Mouse (Mus musculus) limb, embryonic 11.5 days (tissue): ENCODE results near the gene Akap8. TPM values are rescaled to one million over a fixed set of nuclear protein-coding genes. Genes with fewer than 3 reads are reported as not detected.
A peak's percentile ranks its signal among the peaks of the same experiment; 100 is the strongest.

Source experiments
- ATAC-seq: fragments of 200-750 bp; cut with Nextera tagmentation; 2 replicates; pipeline ENCODE4 v1.8.0; 2017; ENCODE audit warnings: low read depth; ENCODE audit not compliant: insufficient number of reproducible peaks, low FRiP score, low TSS enrichment
- DNase-seq: peaks from one replicate; pipeline ENCODE4 v3.0.0-alpha.2; 2015; ENCODE audit warnings: low spot score
- H3K27ac ChIP-seq: fragments of 300-500 bp; sonication (generic); replicated peaks from 2 replicates; pipeline ENCODE4 v1.5.1; 2014; ENCODE audit warnings: low read depth, mild to moderate bottlenecking, low read length
- H3K27me3 ChIP-seq: fragments of 300-500 bp; sonication (generic); 2 replicates; pipeline ENCODE4 v1.6.1; 2014; ENCODE audit warnings: mild to moderate bottlenecking, low read length, mixed read lengths; ENCODE audit not compliant: control insufficient read depth, insufficient read depth
- H3K36me3 ChIP-seq: fragments of 300-500 bp; sonication (generic); 2 replicates; pipeline ENCODE4 v1.6.1; 2014; ENCODE audit warnings: mild to moderate bottlenecking, low read length, moderate library complexity, mixed read lengths; ENCODE audit not compliant: control insufficient read depth, insufficient read depth
- H3K4me1 ChIP-seq: fragments of 300-500 bp; sonication (generic); 2 replicates; pipeline ENCODE4 v1.6.1; 2014; ENCODE audit warnings: low read length, mixed read lengths; ENCODE audit not compliant: control insufficient read depth, insufficient read depth
- H3K4me2 ChIP-seq: fragments of 300-500 bp; sonication (generic); 2 replicates; pipeline ENCODE4 v1.6.1; 2014; ENCODE audit warnings: low read depth, mild to moderate bottlenecking, moderate library complexity; ENCODE audit not compliant: severe bottlenecking
- H3K4me3 ChIP-seq: fragments of 300-500 bp; sonication (generic); 2 replicates; pipeline ENCODE4 v1.5.1; 2014; ENCODE audit warnings: low read depth, low read length
- H3K9ac ChIP-seq: fragments of 300-500 bp; sonication (generic); 2 replicates; pipeline ENCODE4 v1.6.1; 2014; ENCODE audit warnings: mild to moderate bottlenecking, low read length
- H3K9me3 ChIP-seq: fragments of 300-500 bp; sonication (generic); 2 replicates; pipeline ENCODE4 v1.6.1; 2016; ENCODE audit warnings: low read length; ENCODE audit not compliant: control insufficient read depth
- WGBS: fragments of 180-500 bp; shearing (Covaris S2); extraction: QIAGEN DNeasy Blood & Tissue Kit; methylation state at CpG from one replicate; pipeline ENCODE4 v1.1.7; 2014; 5-methylcytosine and 5-hydroxymethylcytosine counted together
- polyA plus RNA-seq: library from polyadenylated mRNA; unstranded; fragments of >200 nt; fragmentation: Nextera tagmentation; extraction: Ambion mirVana; gene quantifications from 2 replicates; pipeline ENCODE4 v1.2.1, GENCODE M21; 2014

The Akap8 gene
- polyA plus RNA-seq = 62.7 and 66.2 TPM in 2 replicates

DNA sequence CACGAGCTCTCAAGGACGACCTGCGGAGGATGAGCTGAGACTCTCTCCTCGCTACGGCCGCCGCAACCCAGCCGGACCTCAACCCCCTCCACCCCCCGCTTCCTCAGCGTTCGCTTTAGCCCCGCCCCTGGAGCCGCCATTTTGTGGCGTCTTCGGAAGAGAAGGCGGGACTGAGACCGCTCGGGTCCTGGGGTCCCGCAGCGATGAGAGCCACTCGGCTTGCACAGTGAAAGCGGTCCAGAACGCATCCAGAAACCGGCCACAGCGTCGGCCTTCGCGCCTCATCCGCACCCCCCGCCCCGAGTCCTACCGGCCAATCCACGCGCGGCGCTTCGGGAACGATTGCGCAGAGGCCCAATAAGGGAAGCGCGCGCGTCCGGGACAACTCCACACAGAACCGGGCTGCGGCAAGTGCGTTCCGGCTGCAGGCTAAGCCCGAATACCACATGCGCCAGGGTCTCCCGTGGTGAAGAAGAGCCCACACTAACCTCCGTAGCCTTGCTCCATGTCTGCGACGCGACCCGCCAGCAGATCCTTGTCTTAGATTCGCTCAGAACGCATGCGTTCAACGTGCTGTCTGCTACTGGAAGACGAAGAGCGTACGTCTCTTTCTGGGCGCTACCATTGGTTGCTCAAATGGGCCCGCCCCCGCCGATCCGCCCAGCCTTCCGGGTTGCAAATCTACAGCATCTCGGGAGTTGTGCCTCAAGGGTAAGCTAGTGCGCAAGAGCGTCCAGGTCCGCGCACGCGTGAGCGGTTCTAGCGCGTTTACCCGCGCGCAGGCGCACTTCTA lies at the start of gene Akap8:
Gene Akap8 (minus strand): TSS at position 642 of the 793 bp plus-strand sequence.
- Histone ChIP-seq H3K4me3 (peak within 1 kb of the TSS; percentile 72), H3K36me3 (peaks cover 19% of the 10 kb centered on the region), H3K27me3 (no peaks in the 10 kb centered on the region), H3K9me3 (no peaks in the 10 kb centered on the region), H3K9ac (peak within 1 kb of the TSS; percentile 89), H3K4me1 (peaks cover 9% of the 10 kb centered on the region), H3K27ac (peak within 1 kb of the TSS; percentile 86), H3K4me2 (peak within 1 kb of the TSS; percentile 81)
- under 1% methylated on average over 83 of the region's 83 CpGs for WGBS
- ATAC-seq (peak; percentile 98), DNase-seq (peak; percentile 98)

DNA sequence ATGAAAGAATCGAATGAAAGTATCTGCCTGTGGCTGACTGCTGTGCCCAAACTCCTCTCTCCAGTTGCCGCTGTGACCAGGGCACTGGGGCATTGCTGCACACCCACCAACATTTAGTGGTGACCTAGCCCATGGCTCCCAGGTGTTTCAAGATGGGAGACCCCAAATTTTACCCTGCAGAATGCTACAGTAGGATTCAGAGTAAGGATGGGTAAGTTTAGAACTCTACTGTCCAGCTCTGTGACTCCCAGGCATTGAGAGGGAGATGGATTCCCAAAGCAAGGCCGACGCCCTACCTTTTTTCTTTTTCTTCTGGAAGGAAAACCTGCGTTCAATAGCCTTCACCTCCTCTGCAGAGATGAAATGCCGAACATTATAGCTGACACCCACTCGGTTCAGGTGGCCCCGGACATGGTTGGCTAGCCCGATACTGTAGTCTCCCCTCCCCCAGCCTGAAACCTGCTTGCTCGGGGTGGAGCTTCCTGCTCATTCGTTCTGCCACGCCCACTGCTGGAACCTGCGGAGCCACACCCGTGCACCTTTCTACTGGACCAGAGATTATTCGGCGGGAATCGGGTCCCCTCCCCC lies 48.0 kb upstream of the Akap8 start:
- peak; percentile 60 for DNase-seq
- 0 out of 2 replicates have a peak, but pooled peaks have one; percentile 31 for ATAC-seq
- Histone ChIP-seq H3K36me3 (no peaks in the 10 kb centered on the region), H3K4me2 (peak overlapping the region; percentile 38), H3K4me3 (peak overlapping the region; percentile 17; the same call in 1 of the 2 replicates), H3K4me1 (no peaks in the 10 kb centered on the region), H3K9me3 (no peaks in the 10 kb centered on the region), H3K9ac (0 out of 2 replicates have a peak overlapping the region, but pooled peaks have one; percentile 3), H3K27me3 (no peaks in the 10 kb centered on the region), H3K27ac (no peak overlapping the region)
- 18% methylated on average over 11 of the region's 17 CpGs for WGBS

DNA sequence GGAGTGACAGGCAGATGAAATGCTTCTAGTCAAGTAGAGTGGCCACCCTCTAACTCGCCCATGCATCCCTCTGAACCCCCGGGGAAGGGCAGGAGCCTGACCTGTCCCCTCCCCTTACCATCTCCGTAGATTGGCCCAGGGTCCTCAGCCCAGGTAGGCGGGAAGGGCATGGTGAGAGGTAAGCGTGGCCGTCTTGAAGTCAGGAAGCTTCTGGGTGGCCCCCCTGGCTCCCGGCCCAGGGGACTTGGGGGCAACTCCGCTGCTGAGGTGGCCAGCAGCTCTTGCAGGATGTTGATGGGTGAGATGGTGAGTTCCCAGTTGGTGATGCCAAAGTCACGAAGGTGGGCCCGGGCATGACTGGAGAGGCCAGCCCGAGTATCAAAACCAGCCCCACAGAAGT lies 46.7 kb upstream of the Akap8 start:
- H3K9me3 ChIP-seq = no peaks in the 10 kb centered on the region
- H3K27ac ChIP-seq = no peak overlapping the region
- H3K4me2 ChIP-seq = no peak overlapping the region
- peaks cover 6% of the 10 kb centered on the region for H3K4me1 ChIP-seq
- DNase-seq (no peak), ATAC-seq (no peak)
- H3K36me3 ChIP-seq = no peaks in the 10 kb centered on the region
- 88% methylated on average over 11 of the region's 11 CpGs for WGBS
- no peak overlapping the region for H3K9ac ChIP-seq
- H3K4me3 ChIP-seq = no peak overlapping the region
- no peaks in the 10 kb centered on the region for H3K27me3 ChIP-seq

DNA sequence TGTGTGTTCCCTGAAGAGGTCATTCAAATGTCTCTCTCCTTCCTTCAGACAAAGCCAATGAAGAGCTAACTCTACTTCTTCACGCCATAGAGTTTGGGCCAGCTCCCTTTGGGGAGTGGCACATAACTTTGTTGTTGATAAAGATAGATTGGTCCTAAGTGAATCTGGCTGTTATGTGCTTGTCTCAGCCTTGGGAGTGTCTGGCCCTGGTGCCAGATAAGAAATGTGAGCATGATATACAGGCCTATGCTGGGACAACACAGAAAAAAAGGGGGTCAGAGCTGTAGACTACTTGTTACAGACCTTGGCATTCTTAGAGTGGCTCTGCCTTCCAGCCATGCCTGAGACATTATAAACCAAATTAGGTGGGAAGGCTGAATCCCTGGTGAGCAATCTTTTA lies 44.3 kb upstream of the Akap8 start:
- Histone ChIP-seq H3K27me3 (no peaks in the 10 kb centered on the region), H3K9me3 (no peaks in the 10 kb centered on the region), H3K4me1 (peaks cover 8% of the 10 kb centered on the region), H3K36me3 (peaks cover 9% of the 10 kb centered on the region; the same call in 1 of the 2 replicates), H3K4me3 (no peak overlapping the region), H3K9ac (no peak overlapping the region), H3K27ac (no peak overlapping the region), H3K4me2 (no peak overlapping the region)
- DNase-seq (no peak), ATAC-seq (no peak)
- WGBS = 91% methylated on average over 1 of the region's 1 CpGs

DNA sequence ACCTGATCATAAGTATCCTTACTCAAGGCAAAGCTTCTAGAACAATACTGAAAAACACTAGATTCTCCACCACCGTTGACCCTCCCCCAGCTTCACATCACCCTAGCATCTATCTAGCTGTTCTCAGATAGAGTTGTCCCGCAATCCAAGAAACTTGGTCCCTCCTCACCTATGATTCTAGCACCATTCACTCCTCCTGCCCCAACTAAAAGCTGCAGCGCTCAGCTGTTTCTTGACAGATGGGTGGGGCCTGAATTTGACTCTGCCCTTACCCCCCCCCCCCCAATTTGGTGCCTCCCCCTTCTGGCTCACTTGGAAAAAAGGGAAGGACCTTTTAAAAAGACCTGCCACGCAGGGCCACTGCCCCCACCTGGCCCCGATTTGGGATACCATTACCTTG lies 43.8 kb upstream of the Akap8 start:
- no peak for DNase-seq
- WGBS = 54% methylated on average over 5 of the region's 5 CpGs
- no peak overlapping the region for H3K27ac ChIP-seq

DNA sequence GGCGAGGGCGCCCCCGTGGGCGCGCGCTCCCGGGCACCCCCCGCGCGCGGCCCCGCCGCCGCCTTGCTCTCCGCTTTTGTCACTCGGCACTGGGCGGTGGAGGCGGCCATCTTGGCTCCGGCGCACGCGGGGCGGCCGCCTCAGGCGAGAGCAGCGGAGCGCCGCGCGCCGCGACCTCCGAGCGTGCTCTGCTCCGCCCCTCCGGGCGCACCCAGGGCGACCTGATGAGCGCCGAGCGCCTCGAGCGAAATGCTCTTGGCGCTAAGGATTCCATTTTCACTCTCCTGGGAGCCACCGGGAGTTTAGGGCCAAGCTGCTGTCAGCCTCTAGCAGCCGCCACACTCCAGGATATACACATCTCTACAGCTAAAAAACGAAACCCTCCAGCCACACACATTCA lies 43.3 kb upstream of the Akap8 start:
- DNase-seq (peak; percentile 89), ATAC-seq (peak; percentile 67; the same call in 1 of the 2 replicates)
- Histone ChIP-seq H3K9ac (peak overlapping the region; percentile 97), H3K4me2 (peak overlapping the region; percentile 40), H3K9me3 (no peaks in the 10 kb centered on the region), H3K4me3 (peak overlapping the region; percentile 85), H3K27me3 (no peaks in the 10 kb centered on the region), H3K27ac (peak overlapping the region; percentile 70), H3K36me3 (peaks cover 16% of the 10 kb centered on the region), H3K4me1 (peaks cover 8% of the 10 kb centered on the region)
- WGBS = under 1% methylated on average over 42 of the region's 47 CpGs

More for the DNA sequence above, 43.8 kb upstream of the Akap8 start:
- H3K4me2 ChIP-seq = peak overlapping the region; percentile 40
- H3K9ac ChIP-seq = 0 out of 2 replicates have a peak overlapping the region, but pooled peaks have one; percentile 97
- H3K9me3 ChIP-seq = no peaks in the 10 kb centered on the region
- H3K4me3 ChIP-seq = peak overlapping the region; percentile 85
- no peak for ATAC-seq
- H3K36me3 ChIP-seq = peaks cover 12% of the 10 kb centered on the region; the same call in 1 of the 2 replicates
- peaks cover 8% of the 10 kb centered on the region for H3K4me1 ChIP-seq
- no peaks in the 10 kb centered on the region for H3K27me3 ChIP-seq

DNA sequence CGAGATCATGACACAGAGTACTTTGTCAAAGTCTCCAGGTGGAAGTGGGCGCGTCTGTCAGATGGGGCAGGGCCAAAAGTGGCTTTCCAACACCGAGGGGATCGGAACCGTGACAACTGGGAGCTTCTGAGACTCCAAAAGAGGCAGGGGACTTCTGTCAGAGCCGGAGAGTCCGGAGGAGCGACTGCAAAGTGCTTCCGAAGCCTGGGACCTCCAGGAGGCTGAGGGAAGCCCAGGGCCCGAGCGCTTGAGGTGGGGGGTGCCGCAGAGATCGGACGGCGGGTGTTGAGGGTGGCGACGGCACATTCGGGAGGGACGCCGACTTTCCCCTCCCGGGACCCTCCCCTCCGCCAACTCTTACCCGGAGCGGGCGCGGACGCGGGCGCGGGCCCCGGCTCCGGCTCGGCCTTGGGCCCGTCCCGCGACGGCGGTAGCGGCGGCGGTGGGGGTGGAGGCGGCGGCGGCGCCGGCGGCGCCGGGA lies 42.8 kb upstream of the Akap8 start:
- WGBS = under 1% methylated on average over 12 of the region's 50 CpGs
- DNase-seq = peak; percentile 53
- peak overlapping the region; percentile 97 for H3K9ac ChIP-seq
- 0 out of 2 replicates have a peak, but pooled peaks have one; percentile 33 for ATAC-seq
- no peaks in the 10 kb centered on the region for H3K9me3 ChIP-seq
- no peaks in the 10 kb centered on the region for H3K27me3 ChIP-seq
- H3K4me1 ChIP-seq = peaks cover 8% of the 10 kb centered on the region
- H3K36me3 ChIP-seq = peaks cover 19% of the 10 kb centered on the region
- peak overlapping the region; percentile 70 for H3K27ac ChIP-seq
- peak overlapping the region; percentile 85 for H3K4me3 ChIP-seq
- peak overlapping the region; percentile 49 for H3K4me2 ChIP-seq

DNA sequence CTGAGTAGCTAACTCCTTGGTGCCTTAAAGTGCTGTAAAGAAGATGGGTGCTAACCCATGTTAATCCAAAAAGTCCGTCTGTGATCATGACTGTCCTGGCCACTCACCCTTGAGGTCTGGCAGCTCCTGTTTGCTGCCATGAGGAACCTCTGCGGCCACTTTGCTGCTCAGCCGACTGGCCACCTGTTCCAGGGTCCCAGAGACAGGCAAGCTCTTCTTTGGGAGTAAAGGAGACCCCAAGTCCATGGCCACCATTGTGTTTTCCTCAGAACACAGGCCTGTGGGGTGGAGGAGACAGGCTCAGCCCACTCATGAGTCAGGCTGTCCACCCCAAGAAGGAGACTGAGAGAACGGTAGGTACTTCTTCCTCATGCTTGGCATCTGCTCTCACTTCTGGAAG lies 41.6 kb upstream of the Akap8 start:
- 86% methylated on average over 4 of the region's 4 CpGs for WGBS
- no peak for DNase-seq

More for the DNA sequence above, 41.6 kb upstream of the Akap8 start:
- Histone ChIP-seq H3K36me3 (peaks cover 19% of the 10 kb centered on the region), H3K9ac (no peak overlapping the region; the same call in 1 of the 2 replicates), H3K4me3 (peak overlapping the region; percentile 85), H3K27ac (no peak overlapping the region), H3K27me3 (no peaks in the 10 kb centered on the region), H3K4me1 (peaks cover 8% of the 10 kb centered on the region), H3K9me3 (no peaks in the 10 kb centered on the region), H3K4me2 (peak overlapping the region; percentile 49)
- ATAC-seq = no peak
